Mouse (Mus musculus) layer of hippocampus, adult 9-10 months (tissue): Measurements from ENCODE around the gene Wdfy1.

ENCODE experiments used
- DNase-seq: peaks from one replicate; pipeline ENCODE4 v3.0.0; 2022; ENCODE audit warnings: low spot score

Wdfy1 gene

GRCm38 (mm10) chr1:79710678-79711077 is 65.3 kb downstream of the Wdfy1 start:
- no peak for DNase-seq

- no peak for DNase-seq
Observed at GRCm38 (mm10) chr1:79710216-79710615, 65.7 kb downstream of the Wdfy1 start.

GRCm38 (mm10) chr1:79707383-79707782 is 68.6 kb downstream of the Wdfy1 start:
- DNase-seq = no peak

- DNase-seq = no peak
Observed at GRCm38 (mm10) chr1:79706707-79707106, 69.2 kb downstream of the Wdfy1 start.

GRCm38 (mm10) chr1:79704672-79705071 is 71.3 kb downstream of the Wdfy1 start:
- DNase-seq = no peak

GRCm38 (mm10) chr1:79703520-79703919 is 72.4 kb downstream of the Wdfy1 start:
- no peak for DNase-seq

GRCm38 (mm10) chr1:79698506-79698905 is 77.4 kb downstream of the Wdfy1 start:
- DNase-seq = no peak

GRCm38 (mm10) chr1:79697382-79697781 is 78.6 kb downstream of the Wdfy1 start:
- DNase-seq = no peak

GRCm38 (mm10) chr1:79696933-79697332 is 79.0 kb downstream of the Wdfy1 start:
- DNase-seq = no peak

- no peak for DNase-seq
Observed at GRCm38 (mm10) chr1:79692482-79692881, 83.5 kb downstream of the Wdfy1 start.

GRCm38 (mm10) chr1:79687254-79687653 is 88.7 kb downstream of the Wdfy1 start:
- no peak for DNase-seq

GRCm38 (mm10) chr1:79684027-79684426 is 91.9 kb downstream of the Wdfy1 start:
- no peak for DNase-seq

GRCm38 (mm10) chr1:79682936-79683335 is 93.0 kb downstream of the Wdfy1 start:
- DNase-seq = no peak

- DNase-seq = no peak
Observed at GRCm38 (mm10) chr1:79680777-79681176, 95.2 kb downstream of the Wdfy1 start.

GRCm38 (mm10) chr1:79678117-79678684 is 97.7 kb downstream of the Wdfy1 start:
- DNase-seq = no peak

- DNase-seq = no peak
Observed at GRCm38 (mm10) chr1:79675716-79676115, 100.2 kb downstream of the Wdfy1 start.

- no peak for DNase-seq
Observed at GRCm38 (mm10) chr1:79671543-79672337, 104.2 kb downstream of the Wdfy1 start, which contains the start of gene Ap1s3. TSS of gene Ap1s3 (minus strand) at chr1:79671972.

GRCm38 (mm10) chr1:79671196-79671542 is 104.8 kb downstream of the Wdfy1 start:
- no peak for DNase-seq

GRCm38 (mm10) chr1:79669419-79669974 is 106.4 kb downstream of the Wdfy1 start:
- no peak for DNase-seq

- DNase-seq = no peak
Observed at GRCm38 (mm10) chr1:79664911-79665310, 111.0 kb downstream of the Wdfy1 start.

- no peak for DNase-seq
Observed at GRCm38 (mm10) chr1:79659598-79659997, 116.3 kb downstream of the Wdfy1 start.

- no peak for DNase-seq
Observed at GRCm38 (mm10) chr1:79657411-79657810, 118.5 kb downstream of the Wdfy1 start.

GRCm38 (mm10) chr1:79655819-79656555 is 120.0 kb downstream of the Wdfy1 start:
- no peak for DNase-seq
